Mouse (Mus musculus) hindbrain, embryonic 15.5 days (tissue): ENCODE measurements around the gene Foxj2. TPM values are rescaled to one million over a fixed set of nuclear protein-coding genes. Genes with fewer than 3 reads are reported as not detected.
A peak's percentile ranks its signal among the peaks of the same experiment; 100 is the strongest.

ENCODE experiments used
- ATAC-seq: fragments of 200-750 bp; cut with Nextera tagmentation; 2 replicates; pipeline ENCODE4 v1.8.0; 2017; ENCODE audit warnings: low read depth, moderate number of reproducible peaks, moderate TSS enrichment; ENCODE audit not compliant: low FRiP score
- H3K27ac ChIP-seq: fragments of 300-500 bp; sonication (generic); replicated peaks from 2 replicates; pipeline ENCODE4 v1.5.1; 2015; ENCODE audit warnings: mild to moderate bottlenecking, inconsistent platforms
- H3K27me3 ChIP-seq: fragments of 300-500 bp; sonication (generic); 2 replicates; pipeline ENCODE4 v1.6.1; 2015; ENCODE audit warnings: control low read depth, inconsistent platforms
- H3K36me3 ChIP-seq: fragments of 300-500 bp; sonication (generic); 2 replicates; pipeline ENCODE4 v1.6.1; 2015; ENCODE audit warnings: control low read depth, inconsistent platforms
- H3K4me1 ChIP-seq: fragments of 300-500 bp; sonication (generic); replicated peaks from 2 replicates; pipeline ENCODE4 v1.6.1; 2015; ENCODE audit warnings: control low read depth, inconsistent platforms
- H3K4me2 ChIP-seq: fragments of 300-500 bp; sonication (generic); 2 replicates; pipeline ENCODE4 v1.6.1; 2015; ENCODE audit warnings: moderate library complexity, mild to moderate bottlenecking, inconsistent platforms
- H3K4me3 ChIP-seq: fragments of 300-500 bp; sonication (generic); 2 replicates; pipeline ENCODE4 v1.5.1; 2015; ENCODE audit warnings: mild to moderate bottlenecking, inconsistent platforms
- H3K9ac ChIP-seq: fragments of 300-500 bp; sonication (generic); 2 replicates; pipeline ENCODE4 v1.6.1; 2015; ENCODE audit warnings: inconsistent platforms
- H3K9me3 ChIP-seq: fragments of 300-500 bp; sonication (generic); 2 replicates; pipeline ENCODE4 v1.6.1; 2016; ENCODE audit warnings: control low read depth, inconsistent platforms
- WGBS: fragments of 180-500 bp; shearing (Covaris S2); methylation state at CpG from one replicate; pipeline ENCODE4 v1.1.7; 2015; 5-methylcytosine and 5-hydroxymethylcytosine counted together
- polyA plus RNA-seq: library from polyadenylated mRNA; unstranded; fragments of >200 nt; fragmentation: Nextera tagmentation; extraction: Ambion mirVana; gene quantifications from 2 replicates; pipeline ENCODE4 v1.2.1, GENCODE M21; 2015

Foxj2 gene
- polyA plus RNA-seq, 1 experiment from 2014 or later, result 9.0 TPM

GRCm38 (mm10) chr6:122801301-122801800, 18.4 kb upstream of the Foxj2 start, which contains the start of gene Slc2a3:
Gene Slc2a3 (minus strand): TSS chr6:122801640.
- Histone ChIP-seq H3K27me3 (peaks cover 12% of the 10 kb centered on the region), H3K9ac (peak within 1 kb of the TSS; percentile 81), H3K4me1 (peaks cover 11% of the 10 kb centered on the region), H3K36me3 (no peaks in the 10 kb centered on the region), H3K9me3 (no peaks in the 10 kb centered on the region), H3K4me3 (peak within 1 kb of the TSS; percentile 71), H3K27ac (peak within 1 kb of the TSS; percentile 84), H3K4me2 (peak within 1 kb of the TSS; percentile 92)
- WGBS, result under 1% methylated on average over 42 of the region's 46 CpGs
- peak; percentile 77 for ATAC-seq

DNA sequence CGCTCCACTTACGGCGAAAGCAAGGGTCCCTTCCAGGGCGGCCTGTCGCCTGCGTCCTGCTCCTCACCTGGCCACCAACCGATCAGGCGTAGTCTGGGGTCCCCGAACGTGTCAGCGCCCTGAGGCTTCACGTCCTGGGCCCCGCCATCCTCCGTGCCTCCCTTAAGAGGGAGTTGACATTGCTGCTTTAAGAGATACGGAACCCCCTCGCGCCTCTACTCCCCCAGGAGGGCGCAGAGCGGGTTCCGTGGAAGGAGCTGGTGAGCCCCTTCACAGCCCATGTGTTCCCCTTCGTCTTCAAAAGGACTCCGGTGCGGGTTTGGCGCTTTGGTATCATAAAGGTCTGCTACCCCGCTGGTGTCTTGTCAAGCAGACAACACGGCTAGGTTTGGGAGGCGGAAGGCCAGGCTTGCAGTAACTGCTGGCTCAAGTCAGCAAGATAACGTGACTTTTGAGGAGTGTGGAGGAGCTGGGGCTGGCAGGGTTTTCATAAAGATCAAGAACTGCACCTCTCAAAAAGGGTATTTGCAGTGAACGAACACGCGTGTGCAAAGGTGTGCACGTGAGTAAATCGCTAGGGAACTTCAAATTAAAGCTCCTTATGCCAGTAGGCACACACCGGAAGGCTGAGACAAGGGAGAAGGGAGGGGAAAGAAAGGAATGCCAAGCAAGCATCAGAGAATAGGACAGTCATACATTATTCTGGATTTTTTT, 17.8 kb upstream of the Foxj2 start:
- Histone ChIP-seq H3K36me3 (no peaks in the 10 kb centered on the region), H3K9ac (peak overlapping the region; percentile 81), H3K9me3 (no peaks in the 10 kb centered on the region), H3K27ac (peak overlapping the region; percentile 84), H3K4me1 (peaks cover 11% of the 10 kb centered on the region), H3K4me3 (peak overlapping the region; percentile 71), H3K27me3 (peaks cover 12% of the 10 kb centered on the region), H3K4me2 (peak overlapping the region; percentile 92)
- peak; percentile 81 for ATAC-seq
- 3% methylated on average over 34 of the region's 34 CpGs for WGBS

DNA sequence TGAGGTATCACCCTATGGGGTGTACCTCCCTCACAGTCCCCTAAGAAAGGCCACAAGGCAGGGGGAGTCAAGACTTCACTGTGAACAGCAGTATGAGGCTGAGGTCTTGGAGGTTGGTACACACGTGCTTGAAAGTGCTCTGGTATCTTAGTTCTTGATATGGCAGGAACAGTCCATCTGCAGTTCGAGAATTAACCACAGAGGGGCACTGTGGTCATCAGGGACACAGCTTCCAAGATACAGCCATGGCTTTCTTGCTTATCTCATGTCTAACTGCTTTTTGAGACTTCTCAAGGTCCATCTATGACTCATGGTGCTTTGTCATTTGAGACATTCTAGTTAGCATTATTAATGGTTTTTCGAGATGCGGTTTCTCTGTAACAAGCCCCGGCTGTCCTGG, 15.3 kb upstream of the Foxj2 start:
- H3K4me1 ChIP-seq, result peaks cover 11% of the 10 kb centered on the region
- no peak overlapping the region for H3K4me2 ChIP-seq
- no peaks in the 10 kb centered on the region for H3K9me3 ChIP-seq
- H3K36me3 ChIP-seq, result no peaks in the 10 kb centered on the region
- WGBS, result 26% methylated on average over 5 of the region's 5 CpGs
- H3K9ac ChIP-seq, result no peak overlapping the region
- no peak overlapping the region for H3K4me3 ChIP-seq
- no peak for ATAC-seq
- H3K27ac ChIP-seq, result no peak overlapping the region
- peaks cover 12% of the 10 kb centered on the region for H3K27me3 ChIP-seq

DNA sequence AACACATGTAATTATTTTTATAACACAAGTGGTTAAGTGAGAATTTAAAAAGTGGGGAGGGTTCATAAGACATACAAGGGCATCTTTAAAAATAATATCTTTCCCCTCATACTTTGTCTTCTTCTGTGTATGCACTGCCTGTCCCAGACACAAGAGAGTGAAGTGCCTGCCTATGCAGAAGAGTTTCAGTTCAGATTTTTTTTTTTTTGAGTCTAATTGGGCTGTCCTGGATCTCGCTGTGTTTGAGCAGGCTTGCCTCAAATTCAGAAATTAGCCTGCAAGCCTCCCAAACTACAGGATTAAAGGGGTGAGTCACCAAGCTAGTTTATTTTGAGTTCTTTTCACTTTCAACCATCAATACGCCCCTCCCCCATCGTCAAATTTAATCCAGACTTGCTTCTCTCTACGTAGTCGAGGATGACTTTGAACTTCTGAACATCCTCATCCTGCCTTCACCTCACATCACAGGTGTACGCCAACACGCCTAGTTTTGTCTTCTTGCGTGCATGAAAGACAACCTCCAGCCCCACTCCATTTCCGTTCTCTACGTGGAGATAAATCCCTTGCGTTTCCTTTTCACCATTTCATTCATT, 9.6 kb upstream of the Foxj2 start:
- no peak; the same call in 1 of the 2 replicates for ATAC-seq
- Histone ChIP-seq H3K27ac (peak overlapping the region; percentile 99), H3K9me3 (no peaks in the 10 kb centered on the region), H3K9ac (peak overlapping the region; percentile 59), H3K4me2 (peak overlapping the region; percentile 80), H3K4me1 (peaks cover 12% of the 10 kb centered on the region), H3K27me3 (no peaks in the 10 kb centered on the region), H3K4me3 (peak overlapping the region; percentile 85), H3K36me3 (no peaks in the 10 kb centered on the region)
- WGBS, result 1% methylated on average over 11 of the region's 11 CpGs

GRCm38 (mm10) chr6:122810615-122811279, 9.0 kb upstream of the Foxj2 start:
- peak; percentile 99 for ATAC-seq
- H3K9me3 ChIP-seq, result no peaks in the 10 kb centered on the region
- H3K4me2 ChIP-seq, result peak overlapping the region; percentile 80
- no peaks in the 10 kb centered on the region for H3K27me3 ChIP-seq
- peak overlapping the region; percentile 99 for H3K27ac ChIP-seq
- peak overlapping the region; percentile 78 for H3K9ac ChIP-seq
- H3K36me3 ChIP-seq, result no peaks in the 10 kb centered on the region
- H3K4me1 ChIP-seq, result peaks cover 12% of the 10 kb centered on the region
- H3K4me3 ChIP-seq, result peak overlapping the region; percentile 85
- WGBS, result under 1% methylated on average over 30 of the region's 30 CpGs

DNA sequence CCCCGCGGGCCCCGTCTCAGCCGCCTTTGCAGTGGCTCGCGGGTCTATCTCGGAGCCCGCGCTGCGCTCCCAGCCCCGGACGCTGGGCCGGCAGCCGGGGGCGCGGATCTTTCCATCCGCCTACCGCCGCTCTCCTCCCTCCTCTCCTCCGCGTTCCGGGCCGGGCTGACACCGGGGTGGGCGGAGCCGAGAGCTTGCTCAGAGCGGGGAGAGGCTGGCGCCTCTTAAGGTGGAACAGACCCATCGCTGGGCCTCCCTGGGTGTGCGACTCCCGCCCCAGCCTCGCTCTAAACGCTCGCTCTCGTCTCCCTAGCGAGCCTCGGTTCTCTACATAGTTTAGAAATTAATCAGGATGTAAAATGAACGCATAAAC, 8.4 kb upstream of the Foxj2 start:
- WGBS, result under 1% methylated on average over 36 of the region's 38 CpGs
- peak; percentile 92 for ATAC-seq
- no peaks in the 10 kb centered on the region for H3K9me3 ChIP-seq

DNA sequence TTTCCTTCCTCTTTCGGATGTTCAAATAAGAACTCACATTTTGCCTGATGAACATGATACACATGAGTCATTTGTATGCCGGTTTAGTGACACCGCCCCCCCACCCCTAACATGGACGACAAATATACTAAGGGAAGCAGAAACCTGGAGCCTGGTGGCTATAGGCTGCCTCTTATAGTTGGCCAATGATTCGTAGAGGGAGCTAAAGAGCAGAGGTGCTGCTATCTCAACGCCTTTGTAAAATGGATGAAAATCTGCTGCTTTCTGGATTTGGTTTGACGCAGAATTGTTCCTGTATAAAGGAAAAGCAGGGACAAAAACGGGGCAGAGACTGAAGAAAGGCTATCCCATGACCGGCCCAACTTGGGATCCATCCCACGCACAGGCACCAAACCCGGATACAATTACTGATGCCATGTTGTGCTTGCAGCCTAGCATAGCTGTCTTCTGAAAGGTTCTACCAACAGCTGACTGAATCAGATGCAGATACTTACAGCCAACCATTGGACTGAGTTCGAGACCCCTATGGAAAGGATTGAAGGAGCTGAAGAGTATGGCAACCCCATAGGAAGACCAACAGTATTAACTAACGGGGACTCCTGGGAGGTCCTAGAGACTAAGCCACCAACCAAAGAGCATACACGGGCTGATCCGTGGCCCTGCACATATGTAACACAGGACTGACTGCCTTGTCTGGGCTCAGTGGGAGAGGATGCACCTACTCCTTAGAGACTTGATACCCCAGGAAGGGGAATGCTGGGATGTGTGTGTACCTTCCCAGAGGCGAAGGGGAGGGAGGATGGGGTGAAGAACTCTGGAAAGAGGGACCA, 7.7 kb upstream of the Foxj2 start:
- Histone ChIP-seq H3K27ac (peak overlapping the region; percentile 99), H3K4me2 (peak overlapping the region; percentile 80), H3K27me3 (no peaks in the 10 kb centered on the region), H3K9me3 (no peaks in the 10 kb centered on the region), H3K4me1 (peaks cover 12% of the 10 kb centered on the region), H3K4me3 (peak overlapping the region; percentile 85), H3K9ac (peak overlapping the region; percentile 20; the same call in 1 of the 2 replicates), H3K36me3 (no peaks in the 10 kb centered on the region)
- WGBS, result 28% methylated on average over 16 of the region's 16 CpGs
- no peak for ATAC-seq

More for the DNA sequence above, 8.4 kb upstream of the Foxj2 start:
- H3K4me1 ChIP-seq, result peaks cover 12% of the 10 kb centered on the region
- H3K27me3 ChIP-seq, result no peaks in the 10 kb centered on the region
- no peaks in the 10 kb centered on the region for H3K36me3 ChIP-seq
- H3K4me3 ChIP-seq, result peak overlapping the region; percentile 85
- peak overlapping the region; percentile 99 for H3K27ac ChIP-seq
- H3K9ac ChIP-seq, result peak overlapping the region; percentile 78
- H3K4me2 ChIP-seq, result peak overlapping the region; percentile 80

DNA sequence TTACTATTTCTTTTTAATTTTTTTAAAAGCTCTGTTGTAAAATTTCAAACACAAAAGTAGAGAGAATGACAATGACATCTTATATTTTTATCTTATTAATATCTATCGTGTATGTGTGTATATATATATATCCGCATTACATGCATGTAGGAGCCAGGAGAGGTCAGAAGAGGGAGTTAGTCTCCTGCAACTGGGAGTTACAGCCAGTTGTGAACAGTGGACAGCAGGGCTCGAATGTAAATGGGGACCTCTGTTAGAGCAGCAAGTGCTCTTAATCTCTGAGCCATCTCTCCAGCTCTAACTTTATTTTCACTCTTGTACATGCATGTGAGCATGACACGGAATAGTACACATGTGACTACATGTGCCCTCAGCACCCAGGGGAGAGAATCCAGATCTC, 7.0 kb upstream of the Foxj2 start:
- Histone ChIP-seq H3K4me1 (peaks cover 12% of the 10 kb centered on the region), H3K27ac (no peak overlapping the region), H3K27me3 (no peaks in the 10 kb centered on the region), H3K36me3 (no peaks in the 10 kb centered on the region), H3K4me3 (no peak overlapping the region), H3K4me2 (no peak overlapping the region), H3K9me3 (no peaks in the 10 kb centered on the region), H3K9ac (no peak overlapping the region)
- WGBS, result 91% methylated on average over 4 of the region's 4 CpGs
- ATAC-seq, result no peak

GRCm38 (mm10) chr6:122813640-122814039, 6.1 kb upstream of the Foxj2 start:
- no peak overlapping the region for H3K4me2 ChIP-seq
- WGBS, result 93% methylated on average over 4 of the region's 4 CpGs
- ATAC-seq, result no peak

GRCm38 (mm10) chr6:122820071-122820798, 521 bp downstream of the Foxj2 start:
- Histone ChIP-seq H3K27me3 (no peaks in the 10 kb centered on the region), H3K9ac (peak overlapping the region; percentile 81), H3K4me3 (peak overlapping the region; percentile 78), H3K27ac (peak overlapping the region; percentile 39; the same call in 1 of the 2 replicates), H3K9me3 (no peaks in the 10 kb centered on the region), H3K4me1 (peaks cover 43% of the 10 kb centered on the region), H3K4me2 (peak overlapping the region; percentile 83), H3K36me3 (no peaks in the 10 kb centered on the region)
- ATAC-seq, result peak; percentile 81
- 0% methylated on average over 37 of the region's 38 CpGs for WGBS

More at GRCm38 (mm10) chr6:122813640-122814039, 6.1 kb upstream of the Foxj2 start:
- Histone ChIP-seq H3K27ac (no peak overlapping the region), H3K9ac (no peak overlapping the region), H3K36me3 (no peaks in the 10 kb centered on the region), H3K4me1 (peaks cover 12% of the 10 kb centered on the region), H3K27me3 (no peaks in the 10 kb centered on the region), H3K9me3 (no peaks in the 10 kb centered on the region), H3K4me3 (no peak overlapping the region)
